Mouse (Mus musculus): Measurements from ENCODE around the gene Camta1.
"Not testable (repeated sequence)": the region's sequence is repeated elsewhere in the genome, so short reads cannot be mapped to it uniquely, and the experiment has no call there.

Camta1 gene

GRCm38 (mm10) chr4:151041506-151041905 is 820.2 kb downstream of the Camta1 start:
- DNase-seq (ENCODE audit: inconsistent age in 2 of 2, low spot score in 1 of 2): no peak

- no peak for DNase-seq (ENCODE audit: inconsistent age in 2 of 2, low spot score in 1 of 2)
Measured at GRCm38 (mm10) chr4:151037800-151038199, 823.9 kb downstream of the Camta1 start.

- DNase-seq (ENCODE audit: inconsistent age in 2 of 2, low spot score in 1 of 2): no peak
Measured at GRCm38 (mm10) chr4:151036521-151036920, 825.2 kb downstream of the Camta1 start.

- DNase-seq (ENCODE audit: inconsistent age in 2 of 2, low spot score in 1 of 2): peak in 1 of 2 experiments; percentile 42
Measured at GRCm38 (mm10) chr4:151027001-151027400, 834.7 kb downstream of the Camta1 start.

GRCm38 (mm10) chr4:151024152-151024551 is 837.5 kb downstream of the Camta1 start:
- DNase-seq (ENCODE audit: inconsistent age in 2 of 2, low spot score in 1 of 2): no peak

- DNase-seq (ENCODE audit: inconsistent age in 2 of 2, low spot score in 1 of 2): not testable (repeated sequence)
Measured at GRCm38 (mm10) chr4:151017356-151017755, 844.3 kb downstream of the Camta1 start.

- DNase-seq (ENCODE audit: inconsistent age in 2 of 2, low spot score in 1 of 2): no peak
Measured at GRCm38 (mm10) chr4:151015946-151016345, 845.7 kb downstream of the Camta1 start.

- DNase-seq (ENCODE audit: inconsistent age in 2 of 2, low spot score in 1 of 2): no peak
Measured at GRCm38 (mm10) chr4:151010316-151010715, 851.4 kb downstream of the Camta1 start.

- DNase-seq (ENCODE audit: inconsistent age in 2 of 2, low spot score in 1 of 2): peak; percentile 22 to 68
Measured at GRCm38 (mm10) chr4:151006945-151007344, 854.7 kb downstream of the Camta1 start.

GRCm38 (mm10) chr4:151005656-151006318 is 855.9 kb downstream of the Camta1 start:
- no peak for DNase-seq (ENCODE audit: inconsistent age in 2 of 2, low spot score in 1 of 2)

- DNase-seq (ENCODE audit: inconsistent age in 2 of 2, low spot score in 1 of 2): no peak
Measured at GRCm38 (mm10) chr4:151001397-151001796, 860.3 kb downstream of the Camta1 start.

GRCm38 (mm10) chr4:150998626-150999025 is 863.0 kb downstream of the Camta1 start:
- no peak for DNase-seq (ENCODE audit: inconsistent age in 2 of 2, low spot score in 1 of 2)

- no peak for DNase-seq (ENCODE audit: inconsistent age in 2 of 2, low spot score in 1 of 2)
Measured at GRCm38 (mm10) chr4:150996797-150997196, 864.9 kb downstream of the Camta1 start, which contains the start of gene Uts2. Gene Uts2 (plus strand): TSS chr4:150997097.

- peak; percentile 21 to 54 for DNase-seq (ENCODE audit: inconsistent age in 2 of 2, low spot score in 1 of 2)
Measured at GRCm38 (mm10) chr4:150990148-150990547, 871.5 kb downstream of the Camta1 start.

GRCm38 (mm10) chr4:150980153-150980552 is 881.5 kb downstream of the Camta1 start:
- no peak for DNase-seq (ENCODE audit: inconsistent age in 2 of 2, low spot score in 1 of 2)

- DNase-seq (ENCODE audit: inconsistent age in 2 of 2, low spot score in 1 of 2): no peak
Measured at GRCm38 (mm10) chr4:150979455-150979854, 882.2 kb downstream of the Camta1 start.

GRCm38 (mm10) chr4:150978156-150978910 is 883.3 kb downstream of the Camta1 start:
- DNase-seq (ENCODE audit: inconsistent age in 2 of 2, low spot score in 1 of 2): no peak

- no peak for DNase-seq (ENCODE audit: inconsistent age in 2 of 2, low spot score in 1 of 2)
Measured at GRCm38 (mm10) chr4:150975145-150975544, 886.5 kb downstream of the Camta1 start.

GRCm38 (mm10) chr4:150973264-150973663 is 888.4 kb downstream of the Camta1 start:
- DNase-seq (ENCODE audit: inconsistent age in 2 of 2, low spot score in 1 of 2): peak; percentile 78 to 81

GRCm38 (mm10) chr4:150968956-150969355 is 892.7 kb downstream of the Camta1 start:
- no peak for DNase-seq (ENCODE audit: inconsistent age in 2 of 2, low spot score in 1 of 2)

GRCm38 (mm10) chr4:150966556-150966955 is 895.1 kb downstream of the Camta1 start:
- DNase-seq (ENCODE audit: inconsistent age in 2 of 2, low spot score in 1 of 2): peak; percentile 47 to 86

- DNase-seq (ENCODE audit: inconsistent age in 2 of 2, low spot score in 1 of 2): peak in 1 of 2 experiments; percentile 15
Measured at GRCm38 (mm10) chr4:150965555-150965951, 896.1 kb downstream of the Camta1 start.
